Mouse (Mus musculus) midbrain, embryonic 13.5 days (tissue): ENCODE measurements around the gene Abhd16b. TPM values are rescaled to one million over a fixed set of nuclear protein-coding genes. Genes with fewer than 3 reads are reported as not detected.

Experiments
- ATAC-seq: fragments of 200-750 bp; cut with Nextera tagmentation; 2 replicates; pipeline ENCODE4 v1.8.0; 2017; ENCODE audit warnings: mild to moderate bottlenecking, moderate TSS enrichment, moderate library complexity
- H3K27ac ChIP-seq: fragments of 300-500 bp; sonication (generic); 2 replicates; pipeline ENCODE4 v1.5.1; 2015; ENCODE audit warnings: inconsistent platforms, mild to moderate bottlenecking, moderate library complexity
- H3K27me3 ChIP-seq: fragments of 300-500 bp; sonication (generic); 2 replicates; pipeline ENCODE4 v1.6.1; 2015; ENCODE audit warnings: mild to moderate bottlenecking, inconsistent platforms
- H3K36me3 ChIP-seq: fragments of 300-500 bp; sonication (generic); 2 replicates; pipeline ENCODE4 v1.6.1; 2015; ENCODE audit warnings: mild to moderate bottlenecking, inconsistent platforms
- H3K4me1 ChIP-seq: fragments of 300-500 bp; sonication (generic); replicated peaks from 2 replicates; pipeline ENCODE4 v1.6.1; 2015; ENCODE audit warnings: inconsistent platforms
- H3K4me2 ChIP-seq: fragments of 300-500 bp; sonication (generic); replicated peaks from 2 replicates; pipeline ENCODE4 v1.6.1; 2015; ENCODE audit warnings: moderate library complexity, mild to moderate bottlenecking, inconsistent platforms
- H3K4me3 ChIP-seq: fragments of 300-500 bp; sonication (generic); replicated peaks from 2 replicates; pipeline ENCODE4 v1.5.1; 2015; ENCODE audit warnings: mild to moderate bottlenecking, inconsistent platforms
- H3K9ac ChIP-seq: fragments of 300-500 bp; sonication (generic); replicated peaks from 2 replicates; pipeline ENCODE4 v1.6.1; 2015; ENCODE audit warnings: mild to moderate bottlenecking, inconsistent platforms
- H3K9me3 ChIP-seq: fragments of 300-500 bp; sonication (generic); 2 replicates; pipeline ENCODE4 v1.6.1; 2016; ENCODE audit warnings: mild to moderate bottlenecking, inconsistent platforms
- WGBS: fragments of 180-500 bp; shearing (Covaris S2); methylation state at CpG from one replicate; pipeline ENCODE4 v1.1.7; 2015; 5-methylcytosine and 5-hydroxymethylcytosine counted together
- polyA plus RNA-seq: library from polyadenylated mRNA; unstranded; fragments of >200 nt; fragmentation: Nextera tagmentation; extraction: Ambion mirVana; gene quantifications from 2 replicates; pipeline ENCODE4 v1.2.1, GENCODE M21; 2015

The Abhd16b gene
- not detected in 2 replicates for polyA plus RNA-seq

- no peak within 1 kb of the TSS for H3K9ac ChIP-seq
- no peak within 1 kb of the TSS for H3K4me2 ChIP-seq
- H3K36me3 ChIP-seq: no peaks in the 10 kb centered on the region
- peaks cover 14% of the 10 kb centered on the region for H3K4me1 ChIP-seq
- H3K27ac ChIP-seq: no peak within 1 kb of the TSS
- H3K4me3 ChIP-seq: no peak within 1 kb of the TSS
- no peaks in the 10 kb centered on the region for H3K9me3 ChIP-seq
- WGBS: 86% methylated on average over 31 of the region's 31 CpGs
- ATAC-seq: no peak
- H3K27me3 ChIP-seq: no peaks in the 10 kb centered on the region
Observed at GRCm38 (mm10) chr2:181493156-181493927, at the start of gene Abhd16b. TSS of gene Abhd16b (plus strand) at chr2:181493206.

GRCm38 (mm10) chr2:181452181-181452580 is 40.8 kb upstream of the Abhd16b start:
- H3K9ac ChIP-seq: no peak overlapping the region
- no peak overlapping the region for H3K4me3 ChIP-seq
- no peaks in the 10 kb centered on the region for H3K9me3 ChIP-seq
- H3K27ac ChIP-seq: no peak overlapping the region
- peaks cover 6% of the 10 kb centered on the region; the same call in 1 of the 2 replicates for H3K4me1 ChIP-seq
- H3K36me3 ChIP-seq: no peaks in the 10 kb centered on the region
- H3K4me2 ChIP-seq: no peak overlapping the region
- no peak for ATAC-seq
- 73% methylated on average over 4 of the region's 4 CpGs for WGBS
- H3K27me3 ChIP-seq: peaks cover 6% of the 10 kb centered on the region

DNA sequence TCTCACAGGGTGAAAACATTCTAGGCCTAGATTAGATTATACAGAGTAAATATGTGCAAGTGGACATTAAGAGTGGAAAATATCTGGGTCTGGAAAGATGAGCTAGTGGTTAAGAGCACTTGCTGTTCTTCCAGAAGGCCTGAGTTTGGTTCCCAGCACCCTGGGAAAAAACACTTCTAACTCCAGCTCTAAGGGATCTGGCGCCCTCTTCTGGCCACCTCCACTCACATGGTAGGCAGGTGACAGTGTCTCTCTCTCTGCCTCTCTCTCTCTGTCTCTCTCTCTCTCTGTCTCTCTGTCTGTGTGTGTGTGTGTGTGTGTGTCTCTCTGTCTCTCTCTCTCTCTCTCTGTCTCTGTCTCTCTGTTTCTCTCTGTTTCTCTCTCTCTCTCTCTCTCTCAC is 39.7 kb upstream of the Abhd16b start:
- H3K4me3 ChIP-seq: no peak overlapping the region
- H3K4me1 ChIP-seq: peaks cover 16% of the 10 kb centered on the region
- no peaks in the 10 kb centered on the region for H3K36me3 ChIP-seq
- 35% methylated on average over 1 of the region's 1 CpGs for WGBS
- H3K27me3 ChIP-seq: peaks cover 13% of the 10 kb centered on the region
- no peak for ATAC-seq
- H3K9ac ChIP-seq: no peak overlapping the region
- H3K4me2 ChIP-seq: no peak overlapping the region
- H3K27ac ChIP-seq: no peak overlapping the region
- H3K9me3 ChIP-seq: no peaks in the 10 kb centered on the region

- H3K9me3 ChIP-seq: no peaks in the 10 kb centered on the region
- H3K27ac ChIP-seq: no peak overlapping the region
- H3K27me3 ChIP-seq: peaks cover 21% of the 10 kb centered on the region
- H3K36me3 ChIP-seq: no peaks in the 10 kb centered on the region
- no peak overlapping the region for H3K4me3 ChIP-seq
- H3K4me1 ChIP-seq: peaks cover 29% of the 10 kb centered on the region
- WGBS: 78% methylated on average over 2 of the region's 2 CpGs
- ATAC-seq: no peak
- no peak overlapping the region for H3K9ac ChIP-seq
- H3K4me2 ChIP-seq: no peak overlapping the region
Observed at GRCm38 (mm10) chr2:181455899-181456298, 37.1 kb upstream of the Abhd16b start.

DNA sequence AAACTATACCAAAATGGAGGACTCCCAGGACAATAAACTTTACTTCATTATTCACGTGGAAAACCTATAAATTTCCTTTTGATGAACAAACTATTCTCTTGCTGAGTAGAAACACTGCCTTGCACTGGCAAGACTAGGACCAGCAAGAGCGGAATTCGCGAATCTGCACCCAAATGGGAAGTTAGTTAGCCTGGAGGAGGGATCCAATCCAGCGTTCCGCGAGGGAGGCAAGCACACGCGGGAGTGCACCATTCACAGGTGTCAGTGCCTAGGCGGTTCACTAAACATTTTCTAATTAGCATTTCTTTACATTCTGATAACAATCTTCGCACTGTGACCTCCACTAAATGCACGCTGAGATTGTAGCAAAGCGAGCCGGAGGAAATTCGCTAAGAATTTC is 35.2 kb upstream of the Abhd16b start:
- H3K4me1 ChIP-seq: peaks cover 29% of the 10 kb centered on the region
- ATAC-seq: no peak

GRCm38 (mm10) chr2:181458411-181459152 is 34.4 kb upstream of the Abhd16b start:
- Histone ChIP-seq H3K9me3 (no peaks in the 10 kb centered on the region), H3K4me3 (peak overlapping the region; percentile 97), H3K9ac (peak overlapping the region; percentile 93), H3K36me3 (no peaks in the 10 kb centered on the region), H3K4me1 (peaks cover 29% of the 10 kb centered on the region), H3K27ac (peak overlapping the region; percentile 82), H3K4me2 (peak overlapping the region; percentile 90), H3K27me3 (peaks cover 27% of the 10 kb centered on the region)
- under 1% methylated on average over 49 of the region's 72 CpGs for WGBS
- no peak for ATAC-seq

More for the DNA sequence above, 35.2 kb upstream of the Abhd16b start:
- Histone ChIP-seq H3K27me3 (peaks cover 27% of the 10 kb centered on the region), H3K9ac (peak overlapping the region; percentile 93), H3K9me3 (no peaks in the 10 kb centered on the region), H3K4me3 (peak overlapping the region; percentile 97), H3K36me3 (no peaks in the 10 kb centered on the region), H3K27ac (no peak overlapping the region), H3K4me2 (peak overlapping the region; percentile 90)
- 2% methylated on average over 15 of the region's 15 CpGs for WGBS

DNA sequence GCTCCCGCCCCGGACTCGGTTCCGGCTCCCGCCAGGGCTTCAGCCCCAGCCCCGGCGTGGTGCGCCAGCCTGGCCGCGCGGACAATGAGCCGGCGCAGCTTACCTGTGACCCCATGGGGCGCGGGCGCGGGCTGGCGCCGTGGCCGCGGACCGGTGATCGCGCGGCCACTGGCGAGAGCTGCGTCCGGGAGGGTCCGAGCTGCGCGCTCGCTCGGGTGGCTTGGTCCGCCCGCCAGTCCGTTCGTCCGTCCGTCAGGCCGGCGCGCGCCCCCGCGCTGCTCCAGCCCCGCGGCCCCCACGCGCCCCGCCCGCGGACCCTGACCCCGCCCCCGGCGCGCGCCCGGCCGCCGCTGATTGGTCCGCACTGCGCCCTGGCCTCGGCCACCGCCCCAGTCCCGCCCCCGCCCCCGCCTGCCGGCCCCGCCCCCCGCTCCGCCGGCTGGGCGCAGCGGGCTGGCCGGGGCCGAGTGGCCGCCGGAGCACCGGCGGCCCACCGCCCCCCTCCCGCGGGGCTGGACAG is 33.8 kb upstream of the Abhd16b start, which contains the start of gene Zbtb46:
Gene Zbtb46, minus strand, starts transcription at position 274 of the 520 bp plus-strand sequence.
- Histone ChIP-seq H3K9ac (peak within 1 kb of the TSS; percentile 93), H3K4me3 (peak within 1 kb of the TSS; percentile 97), H3K36me3 (no peaks in the 10 kb centered on the region), H3K4me1 (peaks cover 29% of the 10 kb centered on the region), H3K9me3 (no peaks in the 10 kb centered on the region), H3K4me2 (peak within 1 kb of the TSS; percentile 90), H3K27me3 (peaks cover 27% of the 10 kb centered on the region), H3K27ac (peak within 1 kb of the TSS; percentile 82)
- peak; percentile 87 for ATAC-seq
- WGBS: 2% methylated on average over 41 of the region's 83 CpGs

GRCm38 (mm10) chr2:181459673-181460621 is 33.1 kb upstream of the Abhd16b start:
- H3K4me3 ChIP-seq: peak overlapping the region; percentile 97
- peak; percentile 77 for ATAC-seq
- H3K4me1 ChIP-seq: peaks cover 29% of the 10 kb centered on the region
- peak overlapping the region; percentile 93 for H3K9ac ChIP-seq
- no peaks in the 10 kb centered on the region for H3K9me3 ChIP-seq
- no peak overlapping the region for H3K27ac ChIP-seq
- peaks cover 27% of the 10 kb centered on the region for H3K27me3 ChIP-seq
- no peaks in the 10 kb centered on the region for H3K36me3 ChIP-seq
- H3K4me2 ChIP-seq: peak overlapping the region; percentile 90
- WGBS: under 1% methylated on average over 70 of the region's 71 CpGs

GRCm38 (mm10) chr2:181461536-181462100 is 31.4 kb upstream of the Abhd16b start:
- peaks cover 29% of the 10 kb centered on the region for H3K4me1 ChIP-seq
- H3K27ac ChIP-seq: no peak overlapping the region
- no peak overlapping the region for H3K4me2 ChIP-seq
- no peak overlapping the region for H3K4me3 ChIP-seq
- no peaks in the 10 kb centered on the region for H3K9me3 ChIP-seq
- WGBS: 100% methylated on average over 1 of the region's 1 CpGs
- H3K9ac ChIP-seq: no peak overlapping the region
- H3K36me3 ChIP-seq: no peaks in the 10 kb centered on the region
- peaks cover 26% of the 10 kb centered on the region for H3K27me3 ChIP-seq
- no peak for ATAC-seq

- Histone ChIP-seq H3K4me2 (peak overlapping the region; percentile 15), H3K9ac (no peak overlapping the region), H3K4me1 (peaks cover 20% of the 10 kb centered on the region), H3K27me3 (peaks cover 17% of the 10 kb centered on the region), H3K4me3 (no peak overlapping the region), H3K36me3 (no peaks in the 10 kb centered on the region), H3K27ac (no peak overlapping the region), H3K9me3 (no peaks in the 10 kb centered on the region)
- no peak for ATAC-seq
- WGBS: 89% methylated on average over 1 of the region's 1 CpGs
Observed at GRCm38 (mm10) chr2:181462604-181463003, 30.4 kb upstream of the Abhd16b start.
